Mouse (Mus musculus) forebrain, embryonic 14.5 days (tissue): ENCODE measurements around the gene Prdm10. TPM values are rescaled to one million over a fixed set of nuclear protein-coding genes. Genes with fewer than 3 reads are reported as not detected.

Experiments used
- ATAC-seq: fragments of 200-750 bp; cut with Nextera tagmentation; 2 replicates; pipeline ENCODE4 v1.8.0; 2017; ENCODE audit warnings: mild to moderate bottlenecking, moderate library complexity
- DNase-seq: peaks from one replicate; pipeline ENCODE4 v3.0.0-alpha.2; 2015; ENCODE audit warnings: low spot score
- H3K27ac ChIP-seq: fragments of 300-500 bp; sonication (generic); 2 replicates; pipeline ENCODE4 v1.5.1; 2014; ENCODE audit warnings: low read depth, mild to moderate bottlenecking, control low read depth, low read length, moderate library complexity
- H3K27me3 ChIP-seq: fragments of 300-500 bp; sonication (generic); replicated peaks from 2 replicates; pipeline ENCODE4 v1.6.1; 2014; ENCODE audit warnings: low read length, control low read depth, mixed read lengths; ENCODE audit not compliant: control insufficient read depth, insufficient read depth
- H3K36me3 ChIP-seq: fragments of 300-500 bp; sonication (generic); 2 replicates; pipeline ENCODE4 v1.6.1; 2014; ENCODE audit warnings: low read length, control low read depth; ENCODE audit not compliant: control insufficient read depth, insufficient read depth
- H3K4me1 ChIP-seq: fragments of 300-500 bp; sonication (generic); 2 replicates; pipeline ENCODE4 v1.6.1; 2014; ENCODE audit warnings: antibody characterized with exemption, low read length, control low read depth; ENCODE audit not compliant: control insufficient read depth, insufficient read depth
- H3K4me2 ChIP-seq: fragments of 300-500 bp; sonication (generic); 2 replicates; pipeline ENCODE4 v1.6.1; 2014; ENCODE audit warnings: mild to moderate bottlenecking, control low read depth, low read length
- H3K4me3 ChIP-seq: fragments of 300-500 bp; sonication (generic); 2 replicates; pipeline ENCODE4 v1.5.1; 2014; ENCODE audit warnings: low read depth, low read length, control low read depth
- H3K9ac ChIP-seq: fragments of 300-500 bp; sonication (generic); 2 replicates; pipeline ENCODE4 v1.6.1; 2014; ENCODE audit warnings: mild to moderate bottlenecking, low read length, control low read depth, moderate library complexity
- H3K9me3 ChIP-seq: fragments of 300-500 bp; sonication (generic); replicated peaks from 2 replicates; pipeline ENCODE4 v1.6.1; 2016; ENCODE audit warnings: low read length, control low read depth, mixed read lengths; ENCODE audit not compliant: control insufficient read depth
- WGBS: fragments of 180-500 bp; shearing (Covaris S2); extraction: QIAGEN DNeasy Blood & Tissue Kit; methylation state at CpG from one replicate; pipeline ENCODE4 v1.1.7; 2014; 5-methylcytosine and 5-hydroxymethylcytosine counted together
- polyA plus RNA-seq: library from polyadenylated mRNA; unstranded; fragments of >200 nt; fragmentation: Nextera tagmentation; extraction: Ambion mirVana; gene quantifications from 2 replicates; pipeline ENCODE4 v1.2.1, GENCODE M21; 2014

Gene Prdm10
- polyA plus RNA-seq, 1 experiment from 2014 or later = 7.3 TPM

DNA sequence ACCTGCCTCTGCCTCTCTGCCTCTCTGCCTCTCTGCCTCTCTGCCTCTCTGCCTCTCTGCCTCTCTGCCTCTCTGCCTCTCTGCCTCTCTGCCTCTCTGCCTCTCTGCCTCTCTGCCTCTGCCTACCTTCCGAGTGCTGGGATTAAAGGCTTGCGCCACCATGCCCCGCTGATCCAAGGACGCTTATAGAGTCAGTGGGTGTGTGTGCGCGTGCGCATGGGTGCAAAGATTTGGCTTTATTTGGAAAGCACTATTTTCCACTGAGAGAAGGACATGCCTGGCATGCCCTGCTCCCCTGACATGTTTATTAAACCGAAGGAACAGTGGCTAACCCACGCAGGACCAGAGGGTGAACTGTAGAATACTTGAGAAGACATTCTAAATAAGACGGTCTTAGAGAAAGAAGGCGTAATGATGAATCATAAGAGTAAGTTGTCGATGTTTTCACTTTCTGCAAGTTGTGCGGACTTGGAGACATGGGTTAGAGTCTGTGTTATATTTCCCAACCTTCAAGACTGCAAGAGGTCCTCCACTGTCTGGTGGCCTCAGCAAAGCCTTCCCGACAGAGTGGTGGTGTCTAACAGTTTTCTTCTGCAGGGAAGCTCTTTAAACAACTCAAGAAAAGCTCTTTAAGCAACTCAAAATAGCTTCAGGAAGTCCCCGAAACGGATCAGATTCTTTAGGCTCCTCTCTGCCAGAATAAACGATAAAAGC lies 104.6 kb downstream of the Prdm10 start:
- H3K27me3 ChIP-seq = no peaks in the 10 kb centered on the region
- 0 out of 2 replicates have a peak, but pooled peaks cover 7% of the 10 kb centered on the region for H3K36me3 ChIP-seq
- peaks cover 10% of the 10 kb centered on the region for H3K4me1 ChIP-seq
- no peak overlapping the region for H3K9ac ChIP-seq
- no peak overlapping the region for H3K4me2 ChIP-seq
- ATAC-seq (no peak), DNase-seq (no peak)
- H3K9me3 ChIP-seq = no peaks in the 10 kb centered on the region
- H3K4me3 ChIP-seq = no peak overlapping the region
- WGBS = 83% methylated on average over 17 of the region's 17 CpGs
- H3K27ac ChIP-seq = no peak overlapping the region

- H3K27ac ChIP-seq = no peak overlapping the region
- peak; percentile 38 for ATAC-seq
- 29% methylated on average over 4 of the region's 4 CpGs for WGBS
Observed at GRCm38 (mm10) chr9:31385500-31385869, 105.1 kb downstream of the Prdm10 start.

GRCm38 (mm10) chr9:31385947-31386354 lies 105.6 kb downstream of the Prdm10 start, which contains the start of gene Nfrkb:
Nfrkb (plus strand) TSS chr9:31386192.
- peak; percentile 99 for ATAC-seq
- Histone ChIP-seq H3K4me3 (peak within 1 kb of the TSS; percentile 87), H3K27ac (peak within 1 kb of the TSS; percentile 52; the same call in 1 of the 2 replicates), H3K4me2 (peak within 1 kb of the TSS; percentile 65), H3K9ac (peak within 1 kb of the TSS; percentile 81), H3K4me1 (peaks cover 10% of the 10 kb centered on the region), H3K27me3 (no peaks in the 10 kb centered on the region), H3K36me3 (peaks cover 15% of the 10 kb centered on the region), H3K9me3 (no peaks in the 10 kb centered on the region)
- WGBS = 1% methylated on average over 46 of the region's 46 CpGs
- peak; percentile 97 for DNase-seq

More at GRCm38 (mm10) chr9:31385500-31385869, 105.1 kb downstream of the Prdm10 start:
- H3K4me3 ChIP-seq = peak overlapping the region; percentile 87
- H3K4me2 ChIP-seq = peak overlapping the region; percentile 65
- H3K27me3 ChIP-seq = no peaks in the 10 kb centered on the region
- no peak for DNase-seq
- peak overlapping the region; percentile 81 for H3K9ac ChIP-seq
- no peaks in the 10 kb centered on the region for H3K9me3 ChIP-seq
- H3K4me1 ChIP-seq = peaks cover 10% of the 10 kb centered on the region
- peaks cover 10% of the 10 kb centered on the region; the same call in 1 of the 2 replicates for H3K36me3 ChIP-seq

- H3K27me3 ChIP-seq = no peaks in the 10 kb centered on the region
- peak overlapping the region; percentile 52; the same call in 1 of the 2 replicates for H3K27ac ChIP-seq
- peak overlapping the region; percentile 87 for H3K4me3 ChIP-seq
- peak; percentile 41 for DNase-seq
- peak overlapping the region; percentile 65 for H3K4me2 ChIP-seq
- peak overlapping the region; percentile 81 for H3K9ac ChIP-seq
- ATAC-seq = peak; percentile 83
- peaks cover 21% of the 10 kb centered on the region for H3K36me3 ChIP-seq
- WGBS = 12% methylated on average over 36 of the region's 44 CpGs
- H3K9me3 ChIP-seq = no peaks in the 10 kb centered on the region
- peaks cover 10% of the 10 kb centered on the region for H3K4me1 ChIP-seq
Observed at GRCm38 (mm10) chr9:31386368-31387180, 106.2 kb downstream of the Prdm10 start.

GRCm38 (mm10) chr9:31387206-31387605 lies 106.9 kb downstream of the Prdm10 start:
- peak overlapping the region; percentile 65 for H3K4me2 ChIP-seq
- H3K27ac ChIP-seq = no peak overlapping the region
- no peak for DNase-seq
- peak overlapping the region; percentile 87 for H3K4me3 ChIP-seq
- H3K27me3 ChIP-seq = no peaks in the 10 kb centered on the region
- no peaks in the 10 kb centered on the region for H3K9me3 ChIP-seq
- 93% methylated on average over 5 of the region's 5 CpGs for WGBS
- H3K9ac ChIP-seq = peak overlapping the region; percentile 81; the same call in 1 of the 2 replicates
- H3K36me3 ChIP-seq = peaks cover 28% of the 10 kb centered on the region
- no peak for ATAC-seq
- peaks cover 10% of the 10 kb centered on the region for H3K4me1 ChIP-seq

- ATAC-seq = no peak
Observed at GRCm38 (mm10) chr9:31400441-31400840, 120.1 kb downstream of the Prdm10 start.

GRCm38 (mm10) chr9:31404311-31404710 lies 124.0 kb downstream of the Prdm10 start:
- H3K9me3 ChIP-seq = no peaks in the 10 kb centered on the region
- no peak overlapping the region for H3K27ac ChIP-seq
- H3K4me2 ChIP-seq = no peak overlapping the region
- ATAC-seq = no peak
- H3K4me3 ChIP-seq = no peak overlapping the region
- 82% methylated on average over 2 of the region's 2 CpGs for WGBS
- DNase-seq = no peak
- peaks cover 84% of the 10 kb centered on the region for H3K36me3 ChIP-seq
- H3K4me1 ChIP-seq = no peaks in the 10 kb centered on the region
- H3K27me3 ChIP-seq = no peaks in the 10 kb centered on the region
- no peak overlapping the region for H3K9ac ChIP-seq

More at GRCm38 (mm10) chr9:31400441-31400840, 120.1 kb downstream of the Prdm10 start:
- DNase-seq = peak; percentile 68
- no peak overlapping the region for H3K9ac ChIP-seq
- H3K4me1 ChIP-seq = no peaks in the 10 kb centered on the region
- no peak overlapping the region for H3K27ac ChIP-seq
- H3K27me3 ChIP-seq = no peaks in the 10 kb centered on the region
- no peak overlapping the region for H3K4me3 ChIP-seq
- H3K9me3 ChIP-seq = no peaks in the 10 kb centered on the region
- H3K36me3 ChIP-seq = peaks cover 97% of the 10 kb centered on the region
- H3K4me2 ChIP-seq = no peak overlapping the region
- WGBS = 58% methylated on average over 4 of the region's 4 CpGs

DNA sequence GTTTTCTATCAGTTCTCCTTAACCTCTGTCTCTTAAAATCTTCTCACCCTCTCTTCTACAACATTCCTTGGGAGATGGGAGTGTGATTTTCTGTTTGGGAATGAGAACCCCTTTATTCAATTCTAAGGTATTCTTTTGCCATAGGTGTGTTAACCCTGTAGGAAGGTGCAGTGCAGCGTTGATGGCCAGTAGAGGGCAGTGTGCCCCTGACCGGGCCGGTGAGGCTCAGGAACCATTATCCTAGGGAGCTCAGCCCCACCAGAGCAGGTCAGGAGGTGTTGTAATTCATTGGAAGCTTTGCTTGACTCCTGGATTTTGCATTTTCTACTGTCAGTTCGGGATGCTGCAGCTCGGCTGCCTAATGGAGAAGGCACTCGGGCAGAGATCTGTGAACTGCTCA lies 124.9 kb downstream of the Prdm10 start:
- no peak for ATAC-seq
- Histone ChIP-seq H3K27me3 (no peaks in the 10 kb centered on the region), H3K9me3 (no peaks in the 10 kb centered on the region), H3K4me2 (no peak overlapping the region), H3K27ac (no peak overlapping the region), H3K4me1 (no peaks in the 10 kb centered on the region), H3K36me3 (peaks cover 85% of the 10 kb centered on the region), H3K9ac (no peak overlapping the region), H3K4me3 (no peak overlapping the region)
- DNase-seq = peak; percentile 19
- WGBS = 70% methylated on average over 6 of the region's 6 CpGs
